Mouse (Mus musculus) lung, embryonic 15.5 days (tissue): ENCODE results near the gene Mill2. TPM values are rescaled to one million over a fixed set of nuclear protein-coding genes. Genes with fewer than 3 reads are reported as not detected.
A peak's percentile ranks its signal among the peaks of the same experiment; 100 is the strongest.
"Not testable (repeated sequence)": the region's sequence is repeated elsewhere in the genome, so short reads cannot be mapped to it uniquely, and the experiment has no call there.

Source experiments
- ATAC-seq: fragments of 200-750 bp; cut with Nextera tagmentation; 2 replicates; pipeline ENCODE4 v1.8.0; 2017; ENCODE audit warnings: moderate number of reproducible peaks, borderline replicate concordance; ENCODE audit not compliant: low FRiP score, low TSS enrichment; ENCODE audit errors: extremely low read depth
- H3K27ac ChIP-seq: fragments of 300-500 bp; sonication (generic); 2 replicates; pipeline ENCODE4 v1.5.1; 2015; ENCODE audit warnings: moderate library complexity, mild to moderate bottlenecking, inconsistent platforms
- H3K27me3 ChIP-seq: fragments of 300-500 bp; sonication (generic); 2 replicates; pipeline ENCODE4 v1.6.1; 2015; ENCODE audit warnings: inconsistent platforms
- H3K36me3 ChIP-seq: fragments of 300-500 bp; sonication (generic); 2 replicates; pipeline ENCODE4 v1.6.1; 2015; ENCODE audit warnings: inconsistent platforms
- H3K4me1 ChIP-seq: fragments of 300-500 bp; sonication (generic); 2 replicates; pipeline ENCODE4 v1.6.1; 2015; ENCODE audit warnings: inconsistent platforms
- H3K4me2 ChIP-seq: fragments of 300-500 bp; sonication (generic); 2 replicates; pipeline ENCODE4 v1.6.1; 2015; ENCODE audit warnings: inconsistent platforms, mild to moderate bottlenecking, moderate library complexity
- H3K4me3 ChIP-seq: fragments of 300-500 bp; sonication (generic); 2 replicates; pipeline ENCODE4 v1.5.1; 2015; ENCODE audit warnings: mild to moderate bottlenecking, inconsistent platforms
- H3K9ac ChIP-seq: fragments of 300-500 bp; sonication (generic); 2 replicates; pipeline ENCODE4 v1.6.1; 2015; ENCODE audit warnings: inconsistent platforms
- H3K9me3 ChIP-seq: fragments of 300-500 bp; sonication (generic); 2 replicates; pipeline ENCODE4 v1.6.1; 2016; ENCODE audit warnings: inconsistent platforms
- WGBS: fragments of 180-500 bp; shearing (Covaris S2); methylation state at CpG from one replicate; pipeline ENCODE4 v1.1.7; 2015; 5-methylcytosine and 5-hydroxymethylcytosine counted together
- polyA plus RNA-seq: library from polyadenylated mRNA; unstranded; fragments of >200 nt; fragmentation: Nextera tagmentation; extraction: Ambion mirVana; gene quantifications from 2 replicates; pipeline ENCODE4 v1.2.1, GENCODE M21; 2015

Gene Mill2
- polyA plus RNA-seq, result 1.7 and 2.1 TPM in 2 replicates

DNA sequence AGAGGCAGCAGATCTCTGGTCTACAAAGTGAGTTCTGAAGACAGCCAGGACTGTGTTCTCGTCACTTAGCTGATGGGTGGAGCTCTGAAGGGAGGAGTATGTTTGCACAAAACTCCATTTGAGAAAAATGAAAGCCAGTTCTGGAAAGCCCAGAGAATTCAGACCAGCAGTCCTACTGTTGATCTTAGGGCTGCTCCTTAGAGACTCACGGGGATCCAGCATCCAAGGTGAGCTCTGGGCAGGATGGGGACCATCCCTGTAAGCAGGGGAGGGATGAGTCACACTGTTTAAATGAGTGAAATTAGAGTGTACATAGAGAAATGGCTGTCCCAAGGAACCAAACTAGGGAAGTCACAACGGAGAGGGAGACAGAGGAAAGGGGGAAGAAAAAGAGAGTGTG lies at the start of gene Mill2:
Gene Mill2 (plus strand): TSS at position 102 of the 400 bp plus-strand sequence.
- H3K4me1 ChIP-seq, result peaks cover 16% of the 10 kb centered on the region
- peak within 1 kb of the TSS; percentile 66 for H3K4me2 ChIP-seq
- peak within 1 kb of the TSS; percentile 41 for H3K4me3 ChIP-seq
- peak; percentile 52; the same call in 1 of the 2 replicates for ATAC-seq
- peak within 1 kb of the TSS; percentile 64 for H3K9ac ChIP-seq
- H3K27me3 ChIP-seq, result no peaks in the 10 kb centered on the region
- 5% methylated on average over 3 of the region's 3 CpGs for WGBS
- no peaks in the 10 kb centered on the region for H3K9me3 ChIP-seq
- no peaks in the 10 kb centered on the region for H3K36me3 ChIP-seq
- peak within 1 kb of the TSS; percentile 94 for H3K27ac ChIP-seq

- not testable (repeated sequence) for ATAC-seq, H3K9me3 ChIP-seq, H3K4me2 ChIP-seq, H3K4me3 ChIP-seq, H3K36me3 ChIP-seq, H3K27ac ChIP-seq, H3K4me1 ChIP-seq, H3K9ac ChIP-seq, H3K27me3 ChIP-seq
Measured at GRCm38 (mm10) chr7:18790671-18791070, 49.1 kb upstream of the Mill2 start.

GRCm38 (mm10) chr7:18798420-18798819 lies 41.3 kb upstream of the Mill2 start, which contains the start of gene Psg19:
TSS of gene Psg19 (minus strand) at chr7:18798520.
- H3K27me3 ChIP-seq, result no peaks in the 10 kb centered on the region
- H3K4me3 ChIP-seq, result no peak within 1 kb of the TSS
- H3K4me1 ChIP-seq, result no peaks in the 10 kb centered on the region
- no peak within 1 kb of the TSS for H3K4me2 ChIP-seq
- no peak for ATAC-seq
- H3K9me3 ChIP-seq, result no peaks in the 10 kb centered on the region
- H3K9ac ChIP-seq, result no peak within 1 kb of the TSS
- no peaks in the 10 kb centered on the region for H3K36me3 ChIP-seq
- H3K27ac ChIP-seq, result no peak within 1 kb of the TSS
- 74% methylated on average over 1 of the region's 1 CpGs for WGBS

- Histone ChIP-seq H3K27me3 (no peaks in the 10 kb centered on the region), H3K4me2 (no peak overlapping the region), H3K9ac (no peak overlapping the region), H3K36me3 (no peaks in the 10 kb centered on the region), H3K4me3 (no peak overlapping the region), H3K27ac (no peak overlapping the region), H3K9me3 (no peaks in the 10 kb centered on the region), H3K4me1 (no peaks in the 10 kb centered on the region)
- ATAC-seq, result no peak
- 28% methylated on average over 3 of the region's 3 CpGs for WGBS
Measured at GRCm38 (mm10) chr7:18799129-18799528, 40.6 kb upstream of the Mill2 start.

- H3K27me3 ChIP-seq, result no peaks in the 10 kb centered on the region
- no peak; the same call in 1 of the 2 replicates for ATAC-seq
- H3K4me2 ChIP-seq, result no peak overlapping the region
- no peak overlapping the region for H3K4me3 ChIP-seq
- H3K4me1 ChIP-seq, result no peaks in the 10 kb centered on the region
- H3K9ac ChIP-seq, result no peak overlapping the region
- H3K36me3 ChIP-seq, result no peaks in the 10 kb centered on the region
- no peak overlapping the region for H3K27ac ChIP-seq
- H3K9me3 ChIP-seq, result no peaks in the 10 kb centered on the region
Measured at GRCm38 (mm10) chr7:18803526-18803925, 36.2 kb upstream of the Mill2 start.

DNA sequence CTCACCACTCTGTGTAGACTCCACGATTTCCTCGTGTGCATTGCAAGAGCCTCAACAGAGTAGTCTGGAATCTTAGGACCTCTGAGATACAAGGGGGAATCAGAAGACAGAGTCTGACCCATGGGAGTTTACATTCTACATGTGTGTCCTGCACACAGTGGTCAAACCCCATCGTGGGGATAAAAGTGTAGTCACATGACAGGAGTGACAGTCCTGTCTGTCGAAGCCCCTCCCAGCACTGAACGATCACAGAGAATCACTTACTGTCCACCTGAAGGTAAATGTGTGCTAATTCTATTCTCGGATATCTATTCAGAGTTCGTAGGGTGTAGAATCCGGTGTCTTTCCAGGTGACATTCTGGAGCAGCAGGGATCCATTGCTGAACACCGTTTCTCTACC lies 21.5 kb upstream of the Mill2 start:
- ATAC-seq, result no peak
- Histone ChIP-seq H3K9ac (no peak overlapping the region), H3K27ac (no peak overlapping the region), H3K4me3 (no peak overlapping the region), H3K9me3 (no peaks in the 10 kb centered on the region), H3K36me3 (no peaks in the 10 kb centered on the region), H3K4me1 (no peaks in the 10 kb centered on the region), H3K4me2 (no peak overlapping the region), H3K27me3 (no peaks in the 10 kb centered on the region)
- 68% methylated on average over 9 of the region's 9 CpGs for WGBS

- 42% methylated on average over 3 of the region's 3 CpGs for WGBS
- Histone ChIP-seq H3K27me3 (no peaks in the 10 kb centered on the region), H3K9me3 (no peaks in the 10 kb centered on the region), H3K4me2 (no peak within 1 kb of the TSS), H3K36me3 (no peaks in the 10 kb centered on the region), H3K4me1 (no peaks in the 10 kb centered on the region), H3K27ac (no peak within 1 kb of the TSS), H3K4me3 (no peak within 1 kb of the TSS), H3K9ac (no peak within 1 kb of the TSS)
- ATAC-seq, result no peak
Measured at GRCm38 (mm10) chr7:18821507-18821906, 18.3 kb upstream of the Mill2 start, which contains the start of gene Psg17. TSS of gene Psg17 (minus strand) at chr7:18821607.

- 58% methylated on average over 26 of the region's 26 CpGs for WGBS
- Histone ChIP-seq H3K27me3 (no peaks in the 10 kb centered on the region), H3K4me1 (no peaks in the 10 kb centered on the region), H3K9ac (no peak overlapping the region), H3K36me3 (no peaks in the 10 kb centered on the region), H3K4me2 (no peak overlapping the region), H3K9me3 (no peaks in the 10 kb centered on the region), H3K4me3 (no peak overlapping the region), H3K27ac (no peak overlapping the region)
- ATAC-seq, result 0 out of 2 replicates have a peak, but pooled peaks have one; percentile 14
Measured at GRCm38 (mm10) chr7:18827792-18828546, 11.8 kb upstream of the Mill2 start.

DNA sequence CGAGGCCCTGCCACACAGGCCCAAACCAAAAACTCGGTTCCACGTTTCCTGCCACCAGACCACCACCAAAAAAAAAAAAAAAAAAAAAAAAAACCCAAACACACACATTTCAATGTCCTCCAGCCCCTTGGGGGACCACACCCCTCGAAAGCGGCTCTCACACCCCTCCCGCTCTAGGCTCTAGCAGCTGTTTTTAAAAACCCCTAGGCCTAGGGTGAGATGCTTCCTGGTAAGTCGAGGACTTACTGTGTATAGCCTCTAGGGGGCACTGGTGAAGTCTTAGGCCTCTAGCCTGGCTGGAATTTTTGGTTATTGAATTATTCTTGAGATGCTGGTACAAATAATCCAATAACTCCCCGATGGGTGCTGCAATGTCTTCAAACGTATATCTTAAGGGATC lies 11.2 kb upstream of the Mill2 start:
- no peak overlapping the region for H3K4me2 ChIP-seq
- ATAC-seq, result no peak
- H3K4me3 ChIP-seq, result no peak overlapping the region
- 56% methylated on average over 9 of the region's 9 CpGs for WGBS
- H3K9me3 ChIP-seq, result no peaks in the 10 kb centered on the region
- no peak overlapping the region for H3K27ac ChIP-seq
- H3K27me3 ChIP-seq, result no peaks in the 10 kb centered on the region
- H3K4me1 ChIP-seq, result no peaks in the 10 kb centered on the region
- no peaks in the 10 kb centered on the region for H3K36me3 ChIP-seq
- no peak overlapping the region for H3K9ac ChIP-seq

GRCm38 (mm10) chr7:18829545-18829944 lies 10.2 kb upstream of the Mill2 start:
- ATAC-seq, result no peak
- Histone ChIP-seq H3K4me1 (no peaks in the 10 kb centered on the region), H3K4me2 (no peak overlapping the region), H3K9me3 (no peaks in the 10 kb centered on the region), H3K27ac (no peak overlapping the region), H3K4me3 (no peak overlapping the region), H3K27me3 (no peaks in the 10 kb centered on the region), H3K36me3 (no peaks in the 10 kb centered on the region), H3K9ac (no peak overlapping the region)
- WGBS, result 80% methylated on average over 7 of the region's 7 CpGs

GRCm38 (mm10) chr7:18832298-18832697 lies 7.5 kb upstream of the Mill2 start:
- 39% methylated on average over 13 of the region's 13 CpGs for WGBS
- Histone ChIP-seq H3K9ac (no peak overlapping the region), H3K4me2 (no peak overlapping the region), H3K4me3 (no peak overlapping the region), H3K27ac (no peak overlapping the region), H3K4me1 (no peaks in the 10 kb centered on the region), H3K9me3 (no peaks in the 10 kb centered on the region), H3K27me3 (no peaks in the 10 kb centered on the region), H3K36me3 (no peaks in the 10 kb centered on the region)
- ATAC-seq, result no peak

DNA sequence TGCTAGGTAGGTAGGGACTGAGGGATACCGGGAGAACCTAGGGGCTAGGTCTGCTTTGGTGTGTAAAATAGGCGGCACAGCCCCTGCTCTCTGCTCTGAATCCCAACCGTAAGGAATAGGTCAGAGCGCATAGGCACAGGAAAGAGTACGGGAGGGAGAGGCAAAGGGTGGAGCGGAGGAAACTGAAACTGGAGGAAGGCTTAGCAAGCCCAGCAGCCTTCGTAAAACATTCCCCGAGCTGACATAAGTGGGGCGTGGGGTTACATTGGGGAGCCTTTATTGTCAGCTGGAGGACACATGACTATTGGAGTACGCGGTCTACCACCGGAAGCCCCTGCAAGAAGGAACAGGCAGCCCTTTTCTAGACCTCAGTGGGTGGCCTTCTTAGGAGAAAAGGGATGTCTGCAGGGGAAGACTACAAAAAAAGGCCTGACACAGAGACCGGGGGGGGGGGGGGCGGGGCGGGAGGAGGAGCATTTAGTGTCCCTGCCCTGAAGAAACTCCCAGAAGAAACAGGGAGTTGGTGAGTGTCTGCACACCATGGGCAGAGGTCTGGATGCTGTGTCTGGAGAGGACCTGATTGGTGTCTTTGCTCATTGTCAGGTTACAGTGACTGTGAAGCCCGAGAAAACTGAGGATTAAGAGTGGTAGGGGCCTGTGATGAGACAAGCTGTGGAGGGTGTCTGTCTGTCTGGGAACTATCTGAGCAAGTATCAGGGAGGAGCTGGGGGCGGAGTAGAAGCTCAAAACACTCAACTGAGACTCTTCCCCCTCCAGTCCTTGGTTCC lies 814 bp downstream of the Mill2 start:
- peak overlapping the region; percentile 94 for H3K27ac ChIP-seq
- H3K9ac ChIP-seq, result peak overlapping the region; percentile 64
- peak overlapping the region; percentile 41 for H3K4me3 ChIP-seq
- H3K4me1 ChIP-seq, result peaks cover 16% of the 10 kb centered on the region
- no peaks in the 10 kb centered on the region for H3K36me3 ChIP-seq
- H3K27me3 ChIP-seq, result no peaks in the 10 kb centered on the region
- peak overlapping the region; percentile 66 for H3K4me2 ChIP-seq
- 3% methylated on average over 14 of the region's 17 CpGs for WGBS
- peak; percentile 86 for ATAC-seq
- no peaks in the 10 kb centered on the region for H3K9me3 ChIP-seq
